In genomic region chr4:109252199-109252598, GRCm38 (mm10) we compare ENCODE assay signal across 10 mouse cellular contexts. TPM values are rescaled to one million over a fixed set of nuclear protein-coding genes. Genes with fewer than 3 reads are reported as not detected.
"Had no signal": no experiment of that assay in that cellular context is flagged by ENCODE, and none has a peak within 500 bp of the region (broad histone marks: within the 10 kb centered on the region; RNA-seq: fewer than 3 reads in every experiment).

No protein-coding gene starts in this region.

- H3K9me3 ChIP-seq: midbrain, embryonic 10.5 days; midbrain, embryonic 12.5 days; neural tube, embryonic 12.5 days; stomach, embryonic 15.5 days had no signal

- DNase-seq: right cerebral cortex, postnatal 14 days had no signal

- H3K4me2 ChIP-seq: lung, embryonic 14.5 days; midbrain, embryonic 12.5 days; neural tube, embryonic 12.5 days; stomach, embryonic 15.5 days had no signal

- H3K27ac ChIP-seq: midbrain, embryonic 10.5 days; midbrain, embryonic 12.5 days; neural tube, embryonic 12.5 days; stomach, embryonic 15.5 days; stomach, postnatal 0 days had no signal

- H3K27me3 ChIP-seq: midbrain, embryonic 12.5 days; neural tube, embryonic 12.5 days; stomach, embryonic 15.5 days had no signal

- H3K36me3 ChIP-seq: midbrain, embryonic 10.5 days; midbrain, embryonic 12.5 days; neural tube, embryonic 12.5 days; stomach, embryonic 15.5 days had no signal

- H3K9ac ChIP-seq: lung, embryonic 14.5 days; midbrain, embryonic 12.5 days; neural tube, embryonic 12.5 days; stomach, embryonic 15.5 days had no signal

- H3K4me1 ChIP-seq: midbrain, embryonic 10.5 days; midbrain, embryonic 12.5 days; neural tube, embryonic 12.5 days had no signal

- H3K4me3 ChIP-seq: midbrain, embryonic 10.5 days; midbrain, embryonic 12.5 days; neural tube, embryonic 12.5 days; stomach, embryonic 15.5 days had no signal

RNA-seq across cellular contexts. Expression of gene Calr4, which starts 17.9 kb away (rescaled TPM):
- total RNA-seq: monocyte, adult 5-6 weeks had no signal
- polyA plus RNA-seq: lung, embryonic 14.5 days; spleen, adult 2 months; stomach, postnatal 0 days; thymus, adult 2 months had no signal
